Mouse (Mus musculus): ENCODE data around the gene Tcaf3.

Tcaf3 gene

DNA sequence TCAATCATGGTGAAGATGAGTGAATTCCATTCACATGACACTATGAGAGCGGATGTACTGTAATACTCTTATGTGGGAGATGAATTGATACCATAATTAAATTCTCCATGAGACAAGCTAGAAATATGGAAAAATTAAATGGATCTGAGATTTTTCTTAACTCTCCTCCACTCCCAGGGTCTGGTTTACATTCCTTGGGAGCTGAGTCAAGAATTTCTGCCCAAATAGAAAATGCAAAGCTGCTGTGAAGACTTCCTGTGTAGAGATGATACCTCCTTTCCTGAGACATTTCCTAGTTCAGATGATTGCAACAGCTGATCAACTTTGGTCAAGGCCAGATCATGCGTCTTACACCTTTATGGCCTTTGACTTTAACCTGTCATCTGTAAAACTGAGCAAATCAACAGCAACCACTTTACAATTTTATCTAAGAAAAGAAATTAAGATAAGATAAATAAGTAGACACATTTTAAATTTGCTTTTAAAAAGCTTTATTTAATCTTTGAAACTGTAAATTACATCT lies 31.4 kb downstream of the Tcaf3 start:
- Histone ChIP-seq H3K36me3 (ENCODE audit: control insufficient read depth, insufficient read depth, low read length, poor library complexity, severe bottlenecking) (no peaks in the 10 kb centered on the region), H3K27me3 (ENCODE audit: control insufficient read depth, insufficient read depth, low read length, poor library complexity, severe bottlenecking) (no peaks in the 10 kb centered on the region)
- no peak for DNase-seq (ENCODE audit: low read depth, low spot score)

- H3K36me3 ChIP-seq (ENCODE audit: control insufficient read depth, insufficient read depth, low read length, poor library complexity, severe bottlenecking): no peaks in the 10 kb centered on the region
- H3K27me3 ChIP-seq (ENCODE audit: control insufficient read depth, insufficient read depth, low read length, poor library complexity, severe bottlenecking): no peaks in the 10 kb centered on the region
- no peak for DNase-seq (ENCODE audit: low read depth, low spot score)
Observed at GRCm38 (mm10) chr6:42562280-42562679, 35.2 kb downstream of the Tcaf3 start.

DNA sequence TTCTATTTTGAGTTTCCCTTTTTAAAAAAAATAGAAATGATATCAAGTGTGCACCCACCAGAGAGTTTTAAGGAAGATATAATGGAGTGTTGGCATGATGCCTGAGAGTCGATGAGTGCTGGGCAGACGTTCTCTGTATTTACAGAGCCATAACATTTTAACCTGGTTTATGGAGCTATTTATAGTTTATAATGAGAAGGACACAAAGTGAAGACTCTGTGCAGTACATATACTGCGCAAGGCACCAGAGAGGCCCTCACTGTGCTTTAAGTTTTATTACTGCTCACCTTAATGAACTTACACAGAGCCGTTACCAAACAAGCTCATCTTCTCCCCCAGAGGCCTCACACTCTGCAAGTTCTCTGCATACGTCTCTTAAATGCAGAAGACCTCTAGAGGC lies 36.6 kb downstream of the Tcaf3 start:
- DNase-seq (ENCODE audit: low read depth, low spot score): no peak
- H3K27me3 ChIP-seq (ENCODE audit: control insufficient read depth, insufficient read depth, low read length, poor library complexity, severe bottlenecking): no peaks in the 10 kb centered on the region
- H3K36me3 ChIP-seq (ENCODE audit: control insufficient read depth, insufficient read depth, low read length, poor library complexity, severe bottlenecking): no peaks in the 10 kb centered on the region

DNA sequence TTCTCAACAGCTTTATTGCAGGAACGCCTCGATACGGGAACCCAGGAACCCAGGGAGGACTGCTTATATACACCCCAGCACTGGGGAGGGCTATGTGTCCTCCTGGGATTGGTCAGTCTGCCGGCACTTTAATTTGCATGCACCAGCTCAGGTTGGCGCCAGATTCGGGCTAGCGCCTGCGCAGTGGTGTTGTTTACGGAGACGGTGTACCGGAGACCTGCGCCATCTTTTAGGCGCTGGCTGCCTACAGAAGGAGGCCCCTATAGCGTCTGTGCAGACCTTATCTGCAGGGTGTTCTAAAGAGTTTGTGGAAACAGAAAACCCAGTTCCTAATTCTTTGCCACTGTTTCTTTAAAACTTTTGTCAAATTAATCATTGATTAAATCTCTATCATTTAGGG lies 38.9 kb downstream of the Tcaf3 start:
- H3K27me3 ChIP-seq (ENCODE audit: control insufficient read depth, insufficient read depth, low read length, poor library complexity, severe bottlenecking): no peaks in the 10 kb centered on the region

GRCm38 (mm10) chr6:42547461-42547860 lies 50.0 kb downstream of the Tcaf3 start, which contains the start of gene Olfr455:
TSS of gene Olfr455 (minus strand) at chr6:42547587.
- Histone ChIP-seq H3K27me3 (ENCODE audit: control insufficient read depth, insufficient read depth, low read length, poor library complexity, severe bottlenecking) (no peaks in the 10 kb centered on the region), H3K36me3 (ENCODE audit: control insufficient read depth, insufficient read depth, low read length, poor library complexity, severe bottlenecking) (no peaks in the 10 kb centered on the region)
- DNase-seq (ENCODE audit: low read depth, low spot score): no peak

More for the DNA sequence above, 38.9 kb downstream of the Tcaf3 start:
- no peaks in the 10 kb centered on the region for H3K36me3 ChIP-seq (ENCODE audit: control insufficient read depth, insufficient read depth, low read length, poor library complexity, severe bottlenecking)
- DNase-seq (ENCODE audit: low read depth, low spot score): no peak

- no peak for DNase-seq (ENCODE audit: low read depth, low spot score)
- Histone ChIP-seq H3K36me3 (ENCODE audit: control insufficient read depth, insufficient read depth, low read length, poor library complexity, severe bottlenecking) (no peaks in the 10 kb centered on the region), H3K27me3 (ENCODE audit: control insufficient read depth, insufficient read depth, low read length, poor library complexity, severe bottlenecking) (no peaks in the 10 kb centered on the region)
Observed at GRCm38 (mm10) chr6:42546180-42546579, 51.3 kb downstream of the Tcaf3 start.

DNA sequence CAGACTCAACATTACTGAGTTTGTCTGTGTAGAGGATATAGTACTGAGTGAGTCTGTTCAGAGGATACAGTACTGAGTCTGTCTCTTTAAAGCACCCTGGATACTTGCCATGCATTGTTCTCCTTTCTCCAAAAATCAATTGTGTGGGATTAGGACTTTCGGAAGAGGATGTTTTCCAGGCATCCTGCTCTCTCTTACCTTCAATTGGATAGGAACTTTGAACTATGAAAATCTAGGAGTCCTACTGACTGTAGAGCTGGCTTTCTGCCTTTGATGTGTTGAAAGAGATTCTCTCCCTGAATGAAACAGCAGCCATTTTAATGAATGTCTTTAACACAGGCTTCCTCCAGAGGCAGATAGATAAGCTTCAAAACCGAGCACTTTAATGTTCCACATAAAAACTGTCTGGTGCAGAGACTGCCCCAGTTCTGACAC lies 52.0 kb downstream of the Tcaf3 start:
- no peaks in the 10 kb centered on the region for H3K27me3 ChIP-seq (ENCODE audit: control insufficient read depth, insufficient read depth, low read length, poor library complexity, severe bottlenecking)
- H3K36me3 ChIP-seq (ENCODE audit: control insufficient read depth, insufficient read depth, low read length, poor library complexity, severe bottlenecking): no peaks in the 10 kb centered on the region
- no peak for DNase-seq (ENCODE audit: low read depth, low spot score)

GRCm38 (mm10) chr6:42544846-42545245 lies 52.6 kb downstream of the Tcaf3 start:
- DNase-seq (ENCODE audit: low read depth, low spot score): no peak
- Histone ChIP-seq H3K27me3 (ENCODE audit: control insufficient read depth, insufficient read depth, low read length, poor library complexity, severe bottlenecking) (no peaks in the 10 kb centered on the region), H3K36me3 (ENCODE audit: control insufficient read depth, insufficient read depth, low read length, poor library complexity, severe bottlenecking) (no peaks in the 10 kb centered on the region)

- DNase-seq (ENCODE audit: low read depth, low spot score): no peak
Observed at GRCm38 (mm10) chr6:42542036-42543031, 55.2 kb downstream of the Tcaf3 start.

DNA sequence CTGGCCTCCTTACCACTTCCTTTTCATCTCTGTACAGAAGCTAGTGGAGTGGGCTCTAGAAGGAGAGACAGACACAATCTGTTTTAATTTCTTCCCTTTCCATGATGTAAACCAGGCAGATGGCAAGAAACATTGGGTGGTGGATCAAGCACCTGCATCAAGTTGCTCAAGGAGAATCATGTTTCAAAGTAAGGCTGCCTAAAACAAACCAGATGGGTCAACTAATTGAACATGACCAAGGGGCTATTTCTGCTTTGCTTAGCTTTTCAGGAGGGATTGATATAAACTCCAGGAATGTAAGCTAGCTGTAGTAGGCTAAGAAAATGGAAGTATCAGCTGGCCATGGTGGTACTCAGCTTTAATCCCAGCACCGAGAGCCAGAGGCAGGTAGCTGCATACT lies 56.8 kb downstream of the Tcaf3 start:
- H3K36me3 ChIP-seq (ENCODE audit: control insufficient read depth, insufficient read depth, low read length, poor library complexity, severe bottlenecking): no peaks in the 10 kb centered on the region
- no peaks in the 10 kb centered on the region for H3K27me3 ChIP-seq (ENCODE audit: control insufficient read depth, insufficient read depth, low read length, poor library complexity, severe bottlenecking)
- DNase-seq (ENCODE audit: low read depth, low spot score): no peak

More at GRCm38 (mm10) chr6:42542036-42543031, 55.2 kb downstream of the Tcaf3 start:
- no peaks in the 10 kb centered on the region for H3K36me3 ChIP-seq (ENCODE audit: control insufficient read depth, insufficient read depth, low read length, poor library complexity, severe bottlenecking)
- no peaks in the 10 kb centered on the region for H3K27me3 ChIP-seq (ENCODE audit: control insufficient read depth, insufficient read depth, low read length, poor library complexity, severe bottlenecking)

DNA sequence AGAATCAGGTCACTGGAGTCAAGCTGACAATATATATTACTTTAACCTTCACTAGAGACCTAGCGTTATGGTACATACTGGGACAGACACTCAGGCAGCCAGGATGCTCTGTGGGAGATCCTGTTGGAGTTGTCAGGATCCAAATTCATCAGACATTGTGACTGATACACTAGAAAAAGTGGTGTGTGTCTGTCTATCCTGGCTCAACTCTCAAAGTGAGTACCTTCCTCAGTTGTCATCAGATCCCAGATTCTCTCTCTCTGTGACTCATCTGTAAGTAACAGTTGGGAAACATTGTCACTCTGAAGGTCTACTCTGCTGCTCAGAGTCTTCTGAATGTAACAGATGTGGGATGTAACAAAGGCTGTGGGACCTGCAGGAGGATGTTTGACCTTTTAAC lies 57.8 kb downstream of the Tcaf3 start:
- DNase-seq (ENCODE audit: low read depth, low spot score): no peak
- no peaks in the 10 kb centered on the region for H3K27me3 ChIP-seq (ENCODE audit: control insufficient read depth, insufficient read depth, low read length, poor library complexity, severe bottlenecking)
- no peaks in the 10 kb centered on the region for H3K36me3 ChIP-seq (ENCODE audit: control insufficient read depth, insufficient read depth, low read length, poor library complexity, severe bottlenecking)

Data from splenic B cell, adult 2 months (primary cell).